Mouse (Mus musculus) E14TG2a.4 (cell line): ENCODE measurements around the gene Snx12.

Experiments
- CTCF ChIP-seq: conservative IDR thresholded peaks from 2 replicates; pipeline ENCODE4 v1.5.1; 2014; ENCODE audit warnings: low read length
- NANOG ChIP-seq: IDR thresholded peaks from 2 replicates; pipeline ENCODE4 v1.6.1; 2014; ENCODE audit warnings: borderline replicate concordance, low read length, mixed read lengths
- POU5F1 ChIP-seq: IDR thresholded peaks from 2 replicates; pipeline ENCODE4 v1.6.1; 2014; ENCODE audit warnings: low read length, borderline replicate concordance

DNA sequence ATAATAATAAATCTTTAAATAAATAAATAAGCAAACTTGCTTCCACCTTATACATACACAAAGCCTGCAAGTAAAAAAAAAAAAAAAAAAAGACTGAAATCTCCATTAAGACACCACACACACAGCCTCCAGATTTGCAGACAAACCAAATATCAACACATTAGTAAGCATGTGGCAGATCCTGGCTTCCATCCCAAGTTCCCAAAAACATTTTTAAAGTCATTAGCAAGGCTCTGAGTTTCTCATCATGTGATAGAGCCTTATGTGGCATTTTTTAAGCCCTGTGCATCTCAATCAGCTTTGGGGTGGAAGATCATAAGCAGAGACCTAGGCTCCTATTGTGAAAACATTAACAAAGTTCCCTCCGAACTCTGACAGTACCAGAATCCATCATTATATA is 157.1 kb downstream of the Snx12 start:
- no peak for TF ChIP-seq CTCF
- TF ChIP-seq NANOG: no peak
- no peak for TF ChIP-seq POU5F1
